Mouse (Mus musculus) bone marrow, adult 2 months (tissue): ENCODE measurements around the gene Skp2. TPM values are rescaled to one million over a fixed set of nuclear protein-coding genes. Genes with fewer than 3 reads are reported as not detected.

Experiments used
- H3K27ac ChIP-seq: fragments of 200-500 bp; 2 replicates; pipeline ENCODE4 v1.5.1; 2012; ENCODE audit warnings: low read depth, mild to moderate bottlenecking, control low read depth, inconsistent platforms, low read length; ENCODE audit not compliant: control insufficient read depth, poor library complexity, insufficient read depth
- H3K4me1 ChIP-seq: fragments of 200-500 bp; 2 replicates; pipeline ENCODE4 v1.6.1; 2011; ENCODE audit warnings: low read length; ENCODE audit not compliant: control insufficient read depth, insufficient read depth
- H3K4me3 ChIP-seq: fragments of 200-500 bp; replicated peaks from 2 replicates; pipeline ENCODE3; 2011; ENCODE audit warnings: mild to moderate bottlenecking, low read depth, low read length, control low read depth; ENCODE audit not compliant: control insufficient read depth
- CTCF ChIP-seq: fragments of 200-500 bp; IDR thresholded peaks from 2 replicates; pipeline ENCODE4 v1.5.1; 2011; ENCODE audit warnings: low read length, control low read depth; ENCODE audit not compliant: control insufficient read depth, insufficient read depth
- POLR2A ChIP-seq: fragments of 200-500 bp; IDR thresholded peaks from 2 replicates; pipeline ENCODE4 v1.6.1; 2011; ENCODE audit warnings: low read depth, mild to moderate bottlenecking, control low read depth, low read length, borderline replicate concordance; ENCODE audit not compliant: control insufficient read depth
- WGBS: fragments of 180-500 bp; shearing (Covaris S2); methylation state at CpG from one replicate; pipeline ENCODE4 v1.1.7; 2018; 5-methylcytosine and 5-hydroxymethylcytosine counted together
- polyA plus RNA-seq: library from polyadenylated mRNA; stranded (reverse); fragments of >200 nt; gene quantifications from 2 replicates; pipeline ENCODE4 v1.2.4, GENCODE M21; 2011; ENCODE audit warnings: low replicate concordance; ENCODE audit not compliant: missing spikeins, insufficient read depth, insufficient read length

Skp2 gene
- polyA plus RNA-seq, 1 experiment, result 8.0 TPM

DNA sequence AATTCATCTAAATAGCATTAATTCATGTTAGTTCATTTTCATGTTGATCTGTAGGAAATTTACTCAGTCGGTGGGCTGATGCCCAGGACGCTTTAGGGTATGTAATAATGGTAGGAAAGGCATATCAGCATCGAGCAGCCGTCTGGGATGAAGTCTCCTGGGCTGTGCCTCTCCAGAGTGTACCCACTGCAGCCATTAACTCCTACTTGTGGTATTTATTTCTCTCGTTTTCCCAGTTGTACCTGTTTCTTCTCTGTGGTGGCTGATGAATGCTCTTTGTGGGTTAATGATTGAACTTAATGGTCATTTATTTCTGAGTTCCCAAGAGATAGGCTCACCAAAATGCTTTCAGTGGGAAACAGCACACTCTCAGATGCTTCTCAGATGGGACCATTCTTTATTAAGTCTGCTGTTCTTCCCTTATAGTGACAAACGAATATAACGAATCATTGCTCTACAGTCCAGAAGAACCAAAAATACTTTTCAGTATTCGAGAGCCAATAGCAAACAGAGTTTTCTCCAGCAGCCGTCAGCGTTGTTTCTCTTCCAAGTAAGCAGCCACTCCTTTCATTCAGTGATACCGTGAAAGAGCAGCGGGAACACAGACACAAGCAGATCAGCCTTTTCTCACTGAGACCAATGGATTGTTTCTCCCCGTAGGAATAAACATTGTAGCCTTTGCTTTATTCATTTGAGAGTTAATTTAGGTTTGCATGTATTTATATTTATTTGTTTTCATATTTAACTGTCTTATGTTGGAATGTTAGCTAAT, 48.7 kb downstream of the Skp2 start:
- H3K27ac ChIP-seq, result no peak overlapping the region
- H3K4me1 ChIP-seq, result no peaks in the 10 kb centered on the region
- TF ChIP-seq CTCF (no peak), POLR2A (no peak)
- no peak overlapping the region for H3K4me3 ChIP-seq
- 90% methylated on average over 13 of the region's 13 CpGs for WGBS

DNA sequence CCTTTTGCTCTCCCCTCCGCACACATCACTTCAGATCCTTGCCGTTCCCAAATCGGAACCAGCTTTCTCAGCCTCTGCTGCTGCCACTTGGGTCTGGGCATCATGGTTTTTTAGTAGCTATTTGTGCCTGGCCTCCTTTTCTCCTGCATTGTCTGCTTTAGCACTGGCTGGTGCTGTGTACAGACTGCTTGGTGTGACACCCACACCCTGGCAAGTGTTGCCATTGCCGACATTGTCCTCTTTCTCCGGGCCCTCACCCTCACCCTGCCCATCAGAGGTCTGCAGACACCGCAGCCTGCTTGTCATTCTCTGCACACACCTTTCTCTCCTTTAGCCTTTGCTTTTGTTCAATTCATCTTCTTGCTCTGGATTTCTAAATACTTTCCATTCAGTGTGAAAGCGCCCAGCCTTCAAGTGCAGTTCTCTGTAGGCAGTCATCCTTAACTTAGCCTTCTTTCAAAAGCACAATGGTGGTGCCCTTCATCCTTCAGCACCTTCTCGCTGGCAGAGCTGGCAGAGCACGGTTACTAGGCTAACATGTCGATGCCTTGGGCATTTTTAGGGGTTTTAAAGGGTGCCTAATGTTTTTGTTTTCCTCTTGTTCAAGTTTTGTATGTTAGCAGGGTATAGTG, 54.7 kb downstream of the Skp2 start:
- H3K4me1 ChIP-seq, result no peaks in the 10 kb centered on the region
- TF ChIP-seq POLR2A, result no peak
- TF ChIP-seq CTCF, result no peak
- H3K4me3 ChIP-seq, result no peak overlapping the region
- no peak overlapping the region for H3K27ac ChIP-seq
- WGBS, result 94% methylated on average over 10 of the region's 10 CpGs

DNA sequence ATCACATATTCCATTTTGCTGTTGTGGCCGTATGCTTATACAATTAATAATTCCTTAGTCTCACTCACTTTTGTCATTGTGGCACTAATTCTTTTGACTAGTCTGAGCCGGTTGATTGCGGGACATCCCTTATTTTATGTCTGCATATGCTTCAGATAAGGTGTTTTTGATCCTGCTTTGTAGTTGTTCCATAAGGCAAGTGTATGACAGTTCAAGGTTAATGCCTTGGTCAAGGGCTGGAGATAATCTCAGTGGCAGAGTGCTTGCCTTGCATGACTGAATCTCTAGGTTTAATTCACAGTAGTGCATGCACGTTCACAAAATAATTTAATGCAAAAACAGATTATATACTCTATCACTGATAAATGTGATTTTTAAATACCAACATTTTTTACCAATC, 58.4 kb downstream of the Skp2 start:
- no peaks in the 10 kb centered on the region; the same call in 1 of the 2 replicates for H3K4me1 ChIP-seq
- WGBS, result 90% methylated on average over 4 of the region's 4 CpGs
- H3K4me3 ChIP-seq, result no peak overlapping the region
- no peak overlapping the region for H3K27ac ChIP-seq
- TF ChIP-seq CTCF (no peak), POLR2A (no peak)

DNA sequence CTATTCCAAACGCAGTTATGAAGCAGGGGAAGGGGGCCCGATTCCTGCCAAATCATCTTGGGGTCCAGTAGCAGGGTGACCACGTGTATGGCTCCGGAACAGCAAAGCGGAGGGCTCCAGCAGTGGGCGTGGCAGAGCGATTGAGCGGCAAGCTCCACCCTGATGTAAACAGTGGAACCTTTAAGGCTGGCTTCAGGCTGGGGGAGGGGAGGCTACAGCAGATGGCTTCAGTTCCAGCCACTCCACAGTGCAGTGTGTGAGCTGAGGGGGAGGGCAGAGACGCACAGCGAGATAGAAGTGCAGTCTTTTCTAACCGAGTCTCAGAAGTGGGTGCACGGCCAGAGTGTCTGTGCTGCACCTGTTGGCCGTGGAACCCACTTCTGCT, 60.9 kb downstream of the Skp2 start:
- H3K27ac ChIP-seq, result no peak overlapping the region
- WGBS, result 67% methylated on average over 13 of the region's 13 CpGs
- no peak for TF ChIP-seq CTCF
- TF ChIP-seq POLR2A, result no peak
- H3K4me1 ChIP-seq, result no peaks in the 10 kb centered on the region; the same call in 1 of the 2 replicates
- no peak overlapping the region for H3K4me3 ChIP-seq

DNA sequence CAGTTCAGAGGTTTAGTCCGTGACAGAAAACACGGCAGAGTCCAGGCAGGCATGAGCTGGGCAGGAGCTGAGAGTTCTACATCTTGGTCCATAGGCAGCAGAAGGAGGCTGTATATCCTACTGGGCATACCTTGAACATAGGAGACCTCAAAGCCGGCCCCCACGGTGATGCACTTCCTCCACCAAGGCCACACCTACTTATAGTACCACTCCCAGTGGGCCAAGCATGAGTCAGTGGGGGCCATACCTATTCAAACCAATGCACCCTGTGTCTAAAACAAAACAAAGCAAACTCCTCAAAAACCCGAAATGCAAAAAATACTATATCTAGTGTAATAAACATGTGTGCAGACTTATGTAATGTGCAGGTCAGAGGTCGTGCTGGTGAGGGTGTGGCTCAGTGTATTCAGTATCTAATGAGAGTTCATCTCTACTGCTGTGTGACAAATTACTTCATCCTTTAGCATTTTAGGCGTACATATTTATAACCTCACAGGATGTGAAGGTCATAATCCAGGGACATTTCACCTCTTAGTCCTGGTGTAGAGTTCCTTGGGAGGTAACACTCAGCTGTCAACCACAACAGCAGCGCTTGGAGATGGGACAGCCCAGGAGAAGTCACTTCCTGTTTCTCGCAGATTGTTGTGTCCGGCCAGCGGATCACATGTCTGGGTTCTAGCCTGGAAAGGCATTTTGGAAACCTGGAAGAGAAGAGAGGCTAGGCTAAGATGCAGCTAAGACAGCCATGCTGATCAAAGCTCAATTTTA, 61.4 kb downstream of the Skp2 start:
- Histone ChIP-seq H3K27ac (no peak overlapping the region), H3K4me3 (no peak overlapping the region), H3K4me1 (no peaks in the 10 kb centered on the region; the same call in 1 of the 2 replicates)
- TF ChIP-seq POLR2A (no peak), CTCF (no peak)
- WGBS, result 78% methylated on average over 11 of the region's 11 CpGs

DNA sequence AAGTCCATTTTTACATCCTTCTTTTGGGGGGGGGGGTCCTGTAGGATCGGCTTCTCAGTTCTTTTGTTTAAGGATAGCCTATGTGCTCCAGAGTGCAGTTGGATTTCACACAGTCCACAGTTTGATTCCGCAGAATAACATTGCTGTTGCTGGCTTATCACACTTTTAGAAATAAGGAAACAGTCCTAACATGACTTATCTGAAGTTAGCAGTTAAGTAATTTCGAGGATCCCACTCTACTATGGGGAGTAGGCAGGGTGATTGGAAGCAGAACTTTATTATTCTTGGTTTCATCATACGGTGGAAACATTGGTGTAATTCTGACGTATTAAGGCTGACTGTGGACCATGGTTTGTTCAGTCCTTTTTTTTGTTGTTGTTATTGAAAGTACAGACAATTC, 64.6 kb downstream of the Skp2 start:
- H3K27ac ChIP-seq, result no peak overlapping the region
- H3K4me1 ChIP-seq, result peaks cover 2% of the 10 kb centered on the region
- 64% methylated on average over 5 of the region's 5 CpGs for WGBS
- H3K4me3 ChIP-seq, result no peak overlapping the region
- TF ChIP-seq CTCF, result no peak
- TF ChIP-seq POLR2A, result no peak

DNA sequence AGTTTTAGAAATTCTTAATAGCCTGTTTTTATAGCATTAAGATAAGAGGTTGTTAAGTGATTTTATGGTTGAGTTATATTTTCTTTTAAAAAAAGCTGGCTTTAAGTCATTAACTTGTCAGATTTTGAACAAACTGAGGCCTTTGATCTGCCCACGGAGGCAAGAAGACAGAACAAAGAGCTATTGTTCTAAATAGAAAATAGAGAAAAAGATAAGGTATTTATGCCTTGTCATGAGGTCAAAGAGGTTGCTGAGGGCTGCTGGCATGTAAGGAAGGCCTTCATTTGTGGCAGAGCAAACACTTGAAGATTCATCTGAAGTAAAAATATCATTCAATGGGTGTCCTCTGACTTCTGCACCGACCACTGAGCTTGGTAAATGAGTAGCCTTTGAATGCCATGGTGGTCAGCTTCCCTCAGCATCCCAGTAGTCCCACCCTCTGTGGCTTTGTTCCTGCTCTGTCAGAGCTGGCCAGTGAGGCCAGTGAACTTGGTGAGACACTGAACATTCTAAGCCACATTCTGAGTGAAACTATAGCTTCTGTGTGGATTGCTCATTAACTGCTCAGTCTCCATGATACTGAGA, 66.0 kb downstream of the Skp2 start:
- Histone ChIP-seq H3K27ac (no peak overlapping the region), H3K4me1 (peaks cover 2% of the 10 kb centered on the region), H3K4me3 (no peak overlapping the region)
- TF ChIP-seq POLR2A, result no peak
- TF ChIP-seq CTCF, result no peak
- 75% methylated on average over 2 of the region's 2 CpGs for WGBS

DNA sequence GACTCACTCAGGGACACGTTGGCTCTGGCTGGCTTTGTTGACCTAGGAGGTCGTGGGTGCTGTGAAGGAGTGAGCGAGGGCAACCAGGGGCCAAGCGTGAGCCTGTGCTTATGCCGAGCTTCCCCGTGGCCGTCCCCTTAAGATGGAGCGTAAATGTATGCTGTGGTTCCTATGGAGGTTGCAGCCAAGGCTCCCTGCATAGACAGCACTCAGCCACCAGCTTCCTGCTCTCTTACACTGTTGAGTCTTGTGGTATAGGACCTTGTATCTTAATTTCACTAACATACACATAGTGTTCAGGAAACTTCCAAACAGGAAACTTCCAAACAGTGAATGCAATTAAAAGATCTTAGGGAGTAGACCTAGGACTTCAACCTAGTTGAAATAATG, 66.5 kb downstream of the Skp2 start:
- H3K4me1 ChIP-seq, result peaks cover 2% of the 10 kb centered on the region
- TF ChIP-seq POLR2A (no peak), CTCF (no peak)
- no peak overlapping the region for H3K4me3 ChIP-seq
- WGBS, result 89% methylated on average over 8 of the region's 8 CpGs
- no peak overlapping the region for H3K27ac ChIP-seq
